Mouse (Mus musculus): ENCODE measurements around the gene Arl15. TPM values are rescaled to one million over a fixed set of nuclear protein-coding genes. Genes with fewer than 3 reads are reported as not detected.

Gene Arl15
- total RNA-seq, 2 experiments from 2014 or later = 6.4 to 7.5 TPM

DNA sequence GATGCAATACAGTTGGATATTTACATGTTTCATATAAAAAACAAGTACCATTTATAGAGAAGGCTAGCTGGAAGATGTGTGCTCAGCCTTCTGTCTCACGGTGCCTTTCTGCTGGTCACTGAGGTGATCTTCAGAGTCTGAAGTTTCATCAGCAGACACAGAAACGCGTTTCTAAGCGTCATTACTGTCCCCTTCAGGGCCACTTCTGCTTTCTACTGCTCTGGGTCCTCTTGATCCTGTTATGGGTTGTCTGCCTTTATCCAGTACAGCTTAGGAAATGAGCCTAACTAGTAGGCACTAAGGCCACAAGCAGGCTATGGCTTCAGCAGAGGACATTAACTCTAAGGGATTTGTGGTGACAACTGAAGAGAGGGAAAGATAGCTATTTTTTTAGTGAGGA is 5.9 kb downstream of the Arl15 start:
- DNase-seq = no peak

DNA sequence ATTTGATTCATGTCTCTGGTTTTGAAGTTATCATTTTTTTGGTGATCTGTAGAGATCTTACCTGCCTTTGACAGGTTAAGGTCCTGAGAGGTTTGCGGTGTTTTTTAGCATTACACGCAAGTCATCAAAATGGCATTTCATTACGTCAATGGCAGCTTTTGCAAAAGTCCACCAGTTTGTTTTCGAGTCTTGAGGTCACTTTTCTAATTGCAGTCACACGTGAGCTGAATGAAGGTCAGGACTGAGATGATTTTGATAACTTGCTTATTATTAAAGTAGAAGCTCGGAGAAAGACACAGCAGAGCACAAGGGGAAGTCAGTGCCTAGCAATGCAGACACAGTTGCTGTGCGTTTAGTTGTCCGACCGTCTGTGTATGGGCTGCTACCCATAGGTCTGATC is 8.3 kb downstream of the Arl15 start:
- no peak for DNase-seq

DNA sequence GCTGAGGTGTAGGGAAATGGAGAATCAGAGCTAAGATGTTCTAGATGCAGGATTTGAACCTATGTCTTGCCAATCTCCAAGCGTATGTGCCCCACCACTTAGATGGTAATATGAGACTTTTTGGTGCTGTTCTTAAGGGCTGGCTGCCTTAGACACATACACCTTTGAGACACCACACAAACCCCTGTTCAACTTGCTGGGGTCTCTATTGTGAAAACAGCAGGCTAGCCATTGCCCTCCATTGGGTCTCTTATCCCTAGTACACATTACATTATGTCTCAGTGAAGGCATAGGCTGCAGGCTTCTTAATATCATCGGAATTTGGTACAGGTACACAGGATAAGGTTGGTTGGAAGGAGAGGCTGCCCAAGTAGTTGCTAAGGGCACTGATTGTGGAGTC is 16.8 kb downstream of the Arl15 start:
- DNase-seq = no peak

- DNase-seq = peak in 1 of 2 experiments; percentile 19
These were observed 17.7 kb downstream of the Arl15 start for GRCm38 (mm10) chr13:113811910-113812592.

DNA sequence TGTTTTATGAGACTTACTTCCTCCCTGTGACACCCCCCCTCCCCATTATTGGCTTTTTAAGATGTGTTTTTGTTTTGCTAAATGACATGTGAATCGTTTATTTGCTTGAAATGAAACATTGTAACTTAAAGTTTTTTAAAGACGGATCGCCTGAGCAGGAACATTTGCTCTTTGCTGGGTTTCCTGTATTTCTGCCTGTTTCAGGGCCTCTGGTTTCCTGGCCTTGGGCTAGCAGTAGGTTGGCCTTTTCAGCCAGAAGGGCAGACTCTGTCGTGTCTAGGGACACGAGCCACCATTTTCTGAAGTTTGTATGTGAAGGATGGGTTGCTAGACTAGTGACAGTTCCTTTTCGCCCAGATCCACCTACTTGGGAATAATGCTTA is 18.3 kb downstream of the Arl15 start:
- no peak for DNase-seq

GRCm38 (mm10) chr13:113814121-113814520 is 19.8 kb downstream of the Arl15 start:
- DNase-seq = no peak

GRCm38 (mm10) chr13:113815697-113816420 is 21.6 kb downstream of the Arl15 start:
- DNase-seq = no peak

- no peak for DNase-seq
These were observed 22.1 kb downstream of the Arl15 start for GRCm38 (mm10) chr13:113816421-113816810.

DNA sequence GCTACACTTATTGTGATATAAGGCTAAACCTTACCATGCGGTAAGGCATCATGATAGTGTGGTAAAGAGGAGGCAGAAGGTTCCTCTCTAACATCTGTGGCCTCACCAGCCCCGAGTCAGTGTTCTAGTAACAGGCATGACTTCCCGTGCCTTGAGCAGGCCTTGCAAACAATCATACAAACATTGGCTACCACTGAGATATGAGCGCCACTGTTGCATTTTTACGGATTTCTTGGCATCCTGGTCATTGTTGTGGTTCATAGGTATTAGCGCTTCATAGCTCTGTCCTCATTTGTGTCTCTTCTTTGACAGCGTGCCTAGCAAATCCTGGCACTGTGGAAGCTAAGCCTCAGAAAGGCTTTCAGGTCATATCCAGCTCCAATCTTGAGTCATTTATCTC is 24.7 kb downstream of the Arl15 start:
- DNase-seq = no peak

DNA sequence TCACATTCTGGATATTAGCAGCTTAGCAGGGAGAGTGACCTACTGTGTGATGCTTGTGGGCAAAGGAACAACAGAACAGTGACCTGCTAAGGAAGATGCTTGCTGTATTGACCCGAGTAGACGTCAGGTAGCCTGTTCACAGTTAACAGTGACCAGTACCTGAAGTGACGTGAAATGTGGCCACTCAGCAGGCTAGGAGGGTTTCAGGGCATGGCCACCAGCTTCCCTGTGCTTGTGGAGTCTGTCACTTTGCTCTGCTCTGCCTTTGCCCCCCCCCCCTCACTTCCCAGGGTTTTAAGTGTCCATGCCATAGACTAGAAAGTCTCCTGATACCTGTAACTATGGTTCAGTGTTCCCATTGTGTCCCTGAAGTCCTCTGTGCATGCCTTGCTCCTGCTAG is 25.9 kb downstream of the Arl15 start:
- DNase-seq = no peak

DNA sequence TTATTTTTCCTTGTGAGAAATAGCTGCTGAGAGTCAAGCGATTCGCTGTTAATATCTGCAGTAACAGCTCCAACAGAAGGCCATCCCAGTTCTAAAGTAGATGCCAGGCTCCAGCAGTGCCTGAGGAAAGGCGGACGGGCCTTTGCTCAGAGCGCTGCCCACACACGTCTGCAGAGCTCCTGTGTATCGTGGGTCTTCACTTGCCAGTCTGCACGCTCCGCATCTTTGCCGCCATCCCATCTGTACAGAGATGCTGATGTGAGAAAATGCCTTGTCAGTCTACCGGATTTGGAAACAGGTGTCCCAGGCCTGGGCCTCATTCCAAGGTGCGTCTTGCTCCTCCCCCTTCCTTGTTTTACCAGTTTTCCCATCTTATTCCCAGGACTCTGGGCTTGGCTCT is 27.6 kb downstream of the Arl15 start:
- no peak for DNase-seq

- DNase-seq = peak in 1 of 2 experiments; percentile 11
These were observed 29.7 kb downstream of the Arl15 start for GRCm38 (mm10) chr13:113824027-113824426.

- no peak for DNase-seq
These were observed 34.3 kb downstream of the Arl15 start for GRCm38 (mm10) chr13:113828633-113829032.

DNA sequence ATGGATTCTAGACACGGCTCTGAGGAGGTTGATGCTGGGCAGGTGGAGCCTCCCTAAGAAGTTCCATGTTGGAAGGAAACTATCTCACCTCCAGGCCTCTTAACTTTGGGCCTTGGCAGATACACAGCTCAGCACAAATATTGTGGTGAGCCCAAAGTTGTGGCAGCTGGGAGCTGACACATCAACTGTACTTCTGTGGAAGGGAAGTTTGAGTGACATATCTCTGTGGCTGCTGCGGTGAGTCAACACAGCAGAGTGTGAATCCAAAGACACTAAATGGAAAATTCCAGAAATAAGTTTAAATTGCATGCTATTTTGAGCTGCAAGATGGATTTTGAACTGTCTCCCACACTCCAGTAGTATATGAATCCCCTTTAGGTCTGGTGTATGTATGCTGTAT is 34.8 kb downstream of the Arl15 start:
- DNase-seq = no peak

- DNase-seq = no peak
These were observed 36.5 kb downstream of the Arl15 start for GRCm38 (mm10) chr13:113830805-113831204.

DNA sequence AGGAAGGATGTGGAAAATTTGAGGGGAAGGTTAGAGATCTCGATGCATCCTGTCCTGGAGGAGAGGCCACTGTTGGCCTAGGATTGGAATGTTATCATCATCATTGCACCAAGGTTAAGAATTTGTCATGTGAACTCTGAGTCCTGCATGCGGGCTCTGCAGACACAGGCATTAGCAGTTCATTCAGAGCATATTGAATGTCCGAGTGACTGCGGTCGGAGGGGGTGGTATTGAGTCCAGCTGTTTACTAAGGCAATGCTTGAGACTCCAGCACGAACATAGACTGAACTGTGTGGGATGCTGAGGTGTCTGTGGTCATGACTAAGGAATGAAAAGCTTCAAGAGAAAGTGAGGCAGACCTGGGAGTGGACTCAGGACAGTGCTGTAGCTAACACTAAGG is 38.6 kb downstream of the Arl15 start:
- no peak for DNase-seq

- DNase-seq = no peak
These were observed 41.6 kb downstream of the Arl15 start for GRCm38 (mm10) chr13:113835921-113836320.

DNA sequence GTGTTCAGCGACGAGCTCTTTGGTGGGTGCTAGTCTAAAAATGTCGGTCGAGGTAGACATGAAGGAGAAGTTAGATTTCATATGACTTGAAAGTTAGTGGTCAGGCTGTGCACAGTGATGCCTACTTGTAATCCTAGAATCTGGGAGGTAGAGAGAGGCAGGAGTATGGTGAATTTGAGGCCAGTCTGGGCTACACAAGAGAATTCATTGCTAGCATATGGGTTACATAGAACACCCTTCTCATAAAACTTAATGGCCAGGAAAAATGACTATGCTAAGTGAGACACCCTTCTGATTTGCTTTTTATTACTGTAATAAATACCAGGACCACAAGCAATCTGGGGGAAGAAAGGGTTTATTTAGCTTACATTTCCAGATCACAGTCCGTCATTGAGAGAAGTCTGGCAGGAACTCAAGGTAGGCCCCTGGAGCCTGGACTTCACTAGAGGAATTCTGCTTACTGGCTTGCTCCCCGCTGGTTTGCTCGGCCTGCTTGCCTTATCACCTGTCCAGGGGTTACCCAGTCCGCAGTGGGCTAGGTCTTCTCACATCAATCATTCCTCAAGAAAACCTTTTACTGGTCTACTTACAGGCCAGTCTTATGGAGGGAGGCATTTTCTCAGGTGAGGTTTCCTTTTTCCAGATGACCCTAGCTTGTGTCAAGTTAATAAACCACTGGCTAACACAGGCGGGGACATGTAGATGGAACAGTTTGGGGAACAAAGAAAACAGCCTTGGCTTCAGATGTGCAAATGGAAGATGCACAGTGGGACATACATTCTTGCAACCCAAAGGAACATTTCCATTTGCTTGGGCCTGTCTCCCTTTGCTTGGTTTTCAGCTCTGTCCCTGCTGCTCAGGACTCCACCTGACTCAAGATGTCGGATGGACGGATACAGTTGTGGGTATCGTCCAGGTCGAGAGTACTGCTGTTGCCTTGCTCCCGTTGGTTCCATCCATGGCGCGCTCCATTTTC is 44.6 kb downstream of the Arl15 start:
- no peak for DNase-seq

- DNase-seq = no peak
These were observed 46.1 kb downstream of the Arl15 start for GRCm38 (mm10) chr13:113840421-113840820.

- DNase-seq = no peak
These were observed 48.4 kb downstream of the Arl15 start for GRCm38 (mm10) chr13:113842411-113843309.

DNA sequence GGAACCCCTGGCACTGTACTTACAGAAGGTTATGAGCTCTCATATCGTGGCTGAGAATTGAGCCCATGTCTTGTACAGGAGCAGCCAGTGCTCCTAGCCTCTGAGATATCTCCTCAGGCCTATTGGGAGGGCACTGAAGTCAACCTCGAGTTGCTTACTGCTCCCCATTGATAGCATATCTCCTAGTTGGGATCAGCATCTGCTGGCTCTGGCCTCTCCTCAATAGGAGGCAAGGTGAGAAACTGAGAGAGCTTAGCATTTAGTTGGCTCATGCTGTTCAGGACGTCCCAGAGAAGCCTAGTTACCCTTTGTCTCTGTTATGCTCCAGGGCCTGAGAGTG is 49.0 kb downstream of the Arl15 start:
- DNase-seq = no peak

- DNase-seq = peak in 1 of 2 experiments; percentile 20
These were observed 49.6 kb downstream of the Arl15 start for GRCm38 (mm10) chr13:113843901-113844300.
